Mouse (Mus musculus): Measurements from ENCODE around the gene Pi4kb. TPM values are rescaled to one million over a fixed set of nuclear protein-coding genes. Genes with fewer than 3 reads are reported as not detected.
"Not testable (repeated sequence)": the region's sequence is repeated elsewhere in the genome, so short reads cannot be mapped to it uniquely, and the experiment has no call there.

Gene Pi4kb
- polyA plus RNA-seq, 1 experiment: 16.6 TPM

DNA sequence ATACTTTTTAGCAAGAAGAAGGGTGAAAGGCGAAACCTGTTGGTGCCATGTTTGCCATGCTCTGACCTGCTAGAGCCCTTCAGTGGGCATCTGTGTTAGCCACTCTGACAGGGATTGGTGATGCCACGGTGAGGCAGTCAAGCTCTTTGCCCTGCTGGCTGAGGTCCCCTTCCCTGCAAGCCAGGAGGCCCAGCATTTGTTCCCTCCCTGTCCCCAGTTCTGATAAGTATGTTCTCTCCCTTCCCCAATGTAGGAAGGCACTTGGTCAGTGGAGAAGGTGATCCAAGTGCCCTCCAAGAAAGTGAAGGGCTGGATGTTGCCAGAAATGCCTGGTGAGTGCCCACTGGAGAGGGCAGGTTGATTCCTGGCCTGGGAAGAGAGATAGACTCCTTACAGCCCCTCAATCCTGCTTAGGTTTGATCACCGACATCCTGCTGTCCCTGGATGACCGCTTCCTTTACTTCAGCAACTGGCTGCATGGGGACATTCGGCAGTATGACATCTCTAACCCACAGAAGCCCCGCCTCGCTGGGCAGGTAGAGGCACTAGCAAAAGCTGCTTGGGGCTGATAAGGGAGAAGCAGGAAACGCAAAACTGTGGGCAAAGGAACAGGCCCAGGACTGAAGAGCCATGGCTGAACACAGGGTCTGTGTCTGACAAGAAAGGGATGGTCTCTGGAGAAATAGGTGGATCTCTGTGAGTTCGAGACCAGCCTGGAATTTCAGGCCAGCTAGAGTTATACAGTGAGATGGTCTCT lies 32.1 kb upstream of the Pi4kb start:
- H3K4me3 ChIP-seq (ENCODE audit: insufficient read depth, low read depth, low read length); H3K27ac ChIP-seq (replicated peaks; ENCODE audit: low read depth, low read length); H3K4me1 ChIP-seq (ENCODE audit: control insufficient read depth, insufficient read depth, insufficient read length, low read length): not testable (repeated sequence)

DNA sequence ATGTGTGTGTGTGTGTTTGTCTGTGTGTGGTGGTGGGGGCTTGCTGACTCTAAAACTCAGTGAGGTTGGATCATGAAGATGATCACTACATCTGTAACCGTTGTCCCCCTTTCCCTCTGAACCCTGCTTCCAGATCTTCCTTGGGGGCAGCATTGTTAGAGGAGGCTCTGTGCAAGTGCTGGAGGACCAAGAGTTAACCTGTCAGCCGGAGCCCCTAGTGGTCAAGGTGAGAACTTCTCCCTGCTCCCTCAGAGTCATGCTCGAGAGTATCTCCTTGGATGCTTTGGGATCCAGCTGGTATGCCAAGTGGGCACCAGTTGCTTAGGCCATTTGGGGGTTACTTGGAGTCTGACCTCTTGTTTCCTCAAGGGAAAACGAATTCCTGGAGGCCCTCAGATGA lies 30.8 kb upstream of the Pi4kb start:
- not testable (repeated sequence) for H3K4me1 ChIP-seq (ENCODE audit: control insufficient read depth, insufficient read depth, insufficient read length, low read length); H3K4me3 ChIP-seq (ENCODE audit: insufficient read depth, low read depth, low read length); H3K27ac ChIP-seq (replicated peaks; ENCODE audit: low read depth, low read length)

DNA sequence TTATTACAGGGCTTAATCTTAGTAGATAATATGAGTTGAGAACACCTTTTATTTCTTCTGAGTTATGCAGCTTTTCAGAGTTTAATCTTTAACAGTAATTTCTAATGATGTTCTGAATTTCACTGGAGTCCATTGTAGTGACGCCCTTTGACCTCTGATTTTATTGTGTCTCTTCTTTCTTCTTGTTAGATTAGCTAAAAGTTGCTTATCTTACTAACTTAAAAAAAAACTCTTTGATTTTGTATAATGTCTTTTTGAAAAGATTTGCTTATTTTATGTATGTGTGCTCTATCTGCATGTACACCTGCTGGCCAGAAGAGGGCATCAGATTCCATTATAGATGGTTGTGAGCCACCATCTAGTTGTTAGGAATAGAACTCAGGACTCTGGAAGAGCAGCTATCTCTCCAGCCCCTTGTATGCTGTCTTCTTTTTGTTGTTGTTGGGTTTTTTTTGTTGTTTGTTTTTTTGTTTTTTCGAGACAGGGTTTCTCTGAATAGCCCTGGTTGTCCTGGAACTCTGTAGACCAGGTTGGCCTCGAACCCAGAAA lies 26.4 kb upstream of the Pi4kb start:
- no peak overlapping the region for H3K4me3 ChIP-seq (ENCODE audit: insufficient read depth, low read depth, low read length)
- no peak overlapping the region for H3K27ac ChIP-seq (replicated peaks; ENCODE audit: low read depth, low read length)
- no peaks in the 10 kb centered on the region for H3K4me1 ChIP-seq (ENCODE audit: control insufficient read depth, insufficient read depth, insufficient read length, low read length)

DNA sequence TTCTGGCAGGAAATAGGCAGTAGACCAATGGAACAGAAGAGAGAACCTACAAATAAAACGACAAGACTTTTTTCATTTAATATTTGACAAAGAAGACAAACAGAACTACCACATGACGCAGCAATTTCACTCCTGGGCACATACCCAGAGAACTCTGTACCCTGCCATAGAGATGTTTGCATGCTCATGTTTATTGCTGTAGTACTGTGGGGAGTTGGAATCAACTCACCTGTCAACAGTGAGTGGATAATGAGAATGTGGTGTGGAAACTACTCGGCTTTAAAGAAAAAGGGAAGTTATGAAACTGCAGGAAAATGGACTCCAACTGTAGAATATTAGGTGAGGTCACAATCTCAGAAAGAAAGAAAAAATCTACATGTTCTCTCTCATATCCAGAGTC lies 24.9 kb upstream of the Pi4kb start:
- Histone ChIP-seq H3K4me3 (ENCODE audit: insufficient read depth, low read depth, low read length) (no peak overlapping the region), H3K4me1 (ENCODE audit: control insufficient read depth, insufficient read depth, insufficient read length, low read length) (no peaks in the 10 kb centered on the region), H3K27ac (replicated peaks; ENCODE audit: low read depth, low read length) (no peak overlapping the region)

DNA sequence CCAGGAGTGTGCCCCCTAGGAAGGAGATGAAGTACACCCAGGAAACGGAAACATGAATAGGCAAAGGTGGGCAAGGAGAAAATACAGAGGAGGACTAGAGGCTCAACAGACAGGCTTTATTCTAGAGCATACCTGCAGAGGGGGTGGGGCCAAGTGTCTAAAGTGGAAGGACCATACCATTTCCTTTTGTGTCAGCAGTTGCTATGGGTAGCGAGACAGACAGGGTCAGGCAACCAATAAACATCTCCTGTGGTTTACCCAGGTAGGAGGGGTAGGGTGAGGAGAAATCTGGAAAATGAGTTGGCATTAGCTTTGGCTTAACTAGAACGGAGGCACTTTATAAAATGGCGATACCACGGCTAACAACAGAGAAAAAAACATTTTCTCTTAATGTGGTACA lies 21.7 kb upstream of the Pi4kb start:
- Histone ChIP-seq H3K4me1 (ENCODE audit: control insufficient read depth, insufficient read depth, insufficient read length, low read length) (no peaks in the 10 kb centered on the region), H3K27ac (replicated peaks; ENCODE audit: low read depth, low read length) (no peak overlapping the region), H3K4me3 (ENCODE audit: insufficient read depth, low read depth, low read length) (peak overlapping the region; percentile 80; the same call in 1 of the 2 replicates)

DNA sequence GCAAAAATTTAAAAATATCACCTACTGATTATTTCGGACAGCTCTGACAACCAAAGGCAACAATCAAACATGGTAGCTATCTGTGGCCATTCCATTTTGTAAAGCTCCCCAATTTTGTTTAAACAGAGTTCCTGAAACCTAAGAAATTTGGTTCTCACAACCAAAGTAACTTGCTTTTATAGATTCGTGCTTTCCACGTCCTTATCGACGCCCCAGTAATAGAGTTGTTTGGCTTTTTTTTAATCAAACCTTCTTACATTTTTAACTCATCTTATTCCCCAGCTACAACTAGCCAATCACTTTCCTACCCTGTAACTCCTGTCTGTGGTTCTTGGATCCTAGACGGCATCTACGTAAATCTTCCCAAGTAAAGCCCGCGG lies 21.2 kb upstream of the Pi4kb start:
- Histone ChIP-seq H3K4me3 (ENCODE audit: insufficient read depth, low read depth, low read length) (peak overlapping the region; percentile 80), H3K4me1 (ENCODE audit: control insufficient read depth, insufficient read depth, insufficient read length, low read length) (no peaks in the 10 kb centered on the region), H3K27ac (replicated peaks; ENCODE audit: low read depth, low read length) (peak overlapping the region; percentile 62)

DNA sequence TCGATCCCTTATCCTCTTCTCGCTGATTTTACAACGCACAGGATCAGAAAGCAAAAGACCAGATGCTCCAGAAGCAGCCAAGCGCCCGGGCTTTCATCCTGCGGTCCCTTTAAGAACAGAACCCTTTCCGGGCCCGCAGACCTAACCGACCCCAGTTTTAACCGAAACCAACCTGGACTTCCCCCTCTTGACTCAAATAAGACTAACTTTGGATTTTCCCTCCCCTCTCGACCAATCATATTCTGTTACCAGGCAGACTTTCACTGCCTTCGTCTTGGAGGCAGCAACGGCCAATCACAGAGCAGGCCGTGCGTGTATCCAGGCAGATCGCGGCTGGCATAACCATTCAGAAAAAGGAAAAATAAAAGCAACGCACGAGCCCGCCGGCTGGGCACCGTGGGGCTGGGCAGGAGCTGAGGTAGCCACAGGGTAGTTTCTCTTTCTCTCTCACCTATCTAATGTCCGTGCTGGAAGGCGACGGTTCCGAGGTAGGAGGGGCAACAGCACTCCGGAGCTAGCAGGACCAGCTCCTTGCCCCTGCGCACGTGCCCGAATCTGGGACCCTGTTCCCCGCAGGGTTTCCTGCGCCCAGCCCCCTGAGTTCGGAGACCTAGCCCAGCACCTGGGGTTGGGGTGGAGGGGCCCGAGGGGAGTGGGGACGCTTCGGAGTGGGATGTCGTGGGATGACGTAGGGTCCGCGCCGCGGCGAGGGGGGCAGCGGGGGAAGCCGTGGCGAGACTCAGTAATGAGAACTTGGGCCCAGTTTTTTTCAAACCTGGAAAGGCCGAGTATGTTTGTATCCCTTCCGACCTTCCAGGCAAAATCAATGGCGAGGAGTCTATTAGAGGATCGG lies 20.5 kb upstream of the Pi4kb start, which contains the start of gene Rfx5:
Gene Rfx5, plus strand, starts transcription at position 312 of the 853 bp plus-strand sequence.
- Histone ChIP-seq H3K27ac (replicated peaks; ENCODE audit: low read depth, low read length) (peak within 1 kb of the TSS; percentile 62), H3K4me1 (ENCODE audit: control insufficient read depth, insufficient read depth, insufficient read length, low read length) (no peaks in the 10 kb centered on the region), H3K4me3 (ENCODE audit: insufficient read depth, low read depth, low read length) (peak within 1 kb of the TSS; percentile 80)

DNA sequence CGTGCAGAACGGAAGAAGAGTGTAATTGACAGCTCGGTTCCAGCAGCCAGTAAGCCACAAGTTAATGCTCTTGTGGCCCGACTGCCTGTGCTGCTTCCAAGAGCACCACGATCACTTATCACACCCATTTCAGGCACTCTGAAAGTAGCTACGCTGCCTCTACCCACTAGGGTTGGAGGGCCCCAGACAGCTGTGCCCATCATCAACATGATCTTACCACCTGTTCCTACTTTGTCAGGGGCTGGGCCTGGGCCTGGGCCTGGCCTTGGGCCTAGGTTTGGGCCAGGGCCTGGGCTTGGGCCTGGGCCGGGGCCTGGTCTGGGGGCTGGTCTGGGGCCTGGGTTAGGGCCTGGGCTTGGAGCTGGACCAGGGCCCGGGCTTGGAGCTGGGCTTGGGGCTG lies 16.2 kb upstream of the Pi4kb start:
- Histone ChIP-seq H3K4me1 (ENCODE audit: control insufficient read depth, insufficient read depth, insufficient read length, low read length) (no peaks in the 10 kb centered on the region), H3K4me3 (ENCODE audit: insufficient read depth, low read depth, low read length) (no peak overlapping the region), H3K27ac (replicated peaks; ENCODE audit: low read depth, low read length) (no peak overlapping the region)

DNA sequence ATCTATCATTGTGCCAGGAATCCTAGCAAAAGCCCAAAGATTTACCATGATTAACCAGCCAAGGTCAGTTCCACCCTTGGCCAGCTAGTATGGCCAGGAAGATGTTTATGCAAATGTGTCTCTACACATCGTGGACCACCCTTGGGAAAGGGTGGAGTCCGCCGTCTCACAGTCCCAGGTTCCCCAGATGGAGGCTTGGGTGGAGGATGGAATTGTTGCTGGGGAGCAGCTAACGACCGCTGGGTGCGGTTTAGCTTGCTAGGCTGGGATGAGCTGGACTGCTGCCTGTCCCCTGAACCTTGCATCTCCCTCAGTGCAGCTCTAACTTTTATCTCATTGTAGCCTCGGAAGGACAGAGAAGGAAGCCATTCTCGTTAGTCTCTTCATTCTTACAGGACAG lies 14.7 kb upstream of the Pi4kb start:
- no peak overlapping the region for H3K27ac ChIP-seq (replicated peaks; ENCODE audit: low read depth, low read length)
- H3K4me3 ChIP-seq (ENCODE audit: insufficient read depth, low read depth, low read length): no peak overlapping the region
- H3K4me1 ChIP-seq (ENCODE audit: control insufficient read depth, insufficient read depth, insufficient read length, low read length): no peaks in the 10 kb centered on the region

DNA sequence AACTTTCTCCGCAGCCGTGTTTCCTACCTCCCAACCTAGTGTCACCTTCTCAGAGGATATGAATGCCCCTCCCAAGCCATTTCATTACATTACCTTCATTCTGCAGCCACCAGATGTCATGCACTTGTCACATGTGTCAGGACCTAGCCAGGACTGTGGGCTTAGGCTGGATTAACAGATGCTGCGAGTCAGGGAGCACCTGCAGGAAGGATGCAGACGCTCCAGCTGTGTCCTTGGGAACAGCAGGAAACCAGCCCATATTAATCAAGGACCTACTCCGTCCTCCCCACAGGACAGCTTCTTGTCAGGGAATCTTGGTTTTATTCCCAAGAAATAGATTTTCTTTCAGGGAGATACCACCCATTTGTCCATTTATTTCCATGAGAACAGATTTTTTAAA lies 14.2 kb upstream of the Pi4kb start:
- no peak overlapping the region for H3K27ac ChIP-seq (replicated peaks; ENCODE audit: low read depth, low read length)

DNA sequence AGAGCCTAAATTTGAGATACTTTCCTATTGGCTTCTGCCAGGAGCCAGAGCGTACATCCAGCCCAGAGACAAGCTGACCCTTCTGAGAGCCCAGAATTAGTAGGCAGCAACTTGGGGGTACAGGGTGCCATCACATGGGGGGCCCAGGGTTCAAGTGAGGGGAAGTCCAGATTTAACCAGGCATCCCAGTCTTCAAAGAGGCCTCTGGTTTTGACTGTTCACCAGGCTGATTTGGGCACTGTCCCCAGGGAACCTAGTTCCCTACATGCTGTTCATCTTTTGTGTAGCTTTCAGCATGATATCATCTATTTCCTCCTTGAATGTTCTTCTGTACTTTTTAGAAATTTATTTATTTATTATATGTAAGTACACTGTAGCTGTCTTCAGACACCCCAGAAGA lies 9.5 kb upstream of the Pi4kb start:
- Histone ChIP-seq H3K4me1 (ENCODE audit: control insufficient read depth, insufficient read depth, insufficient read length, low read length) (no peaks in the 10 kb centered on the region), H3K4me3 (ENCODE audit: insufficient read depth, low read depth, low read length) (no peak overlapping the region), H3K27ac (replicated peaks; ENCODE audit: low read depth, low read length) (no peak overlapping the region)

More for the DNA sequence above, 14.2 kb upstream of the Pi4kb start:
- H3K4me3 ChIP-seq (ENCODE audit: insufficient read depth, low read depth, low read length): no peak overlapping the region
- H3K4me1 ChIP-seq (ENCODE audit: control insufficient read depth, insufficient read depth, insufficient read length, low read length): no peaks in the 10 kb centered on the region

DNA sequence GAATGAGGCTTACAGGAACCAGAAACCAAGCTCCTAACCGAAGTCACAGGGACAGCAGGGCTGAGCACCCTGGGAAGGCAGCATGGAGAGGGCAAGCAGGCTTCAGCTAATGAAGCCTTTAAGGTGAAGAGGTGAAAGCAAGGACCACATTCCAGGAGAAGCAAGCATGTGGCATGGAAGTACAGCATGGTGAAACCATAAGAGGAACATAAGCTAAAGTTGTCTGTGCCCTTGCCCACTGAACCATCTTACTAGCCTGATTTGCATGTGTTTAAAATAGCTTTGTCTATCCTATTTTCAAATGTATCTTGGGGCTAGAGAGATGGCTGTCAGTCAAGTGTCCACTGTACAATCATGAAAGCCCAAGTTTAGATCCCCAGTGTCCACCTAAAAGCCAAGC lies 8.7 kb upstream of the Pi4kb start:
- no peaks in the 10 kb centered on the region for H3K4me1 ChIP-seq (ENCODE audit: control insufficient read depth, insufficient read depth, insufficient read length, low read length)
- H3K27ac ChIP-seq (replicated peaks; ENCODE audit: low read depth, low read length): no peak overlapping the region
- H3K4me3 ChIP-seq (ENCODE audit: insufficient read depth, low read depth, low read length): no peak overlapping the region

DNA sequence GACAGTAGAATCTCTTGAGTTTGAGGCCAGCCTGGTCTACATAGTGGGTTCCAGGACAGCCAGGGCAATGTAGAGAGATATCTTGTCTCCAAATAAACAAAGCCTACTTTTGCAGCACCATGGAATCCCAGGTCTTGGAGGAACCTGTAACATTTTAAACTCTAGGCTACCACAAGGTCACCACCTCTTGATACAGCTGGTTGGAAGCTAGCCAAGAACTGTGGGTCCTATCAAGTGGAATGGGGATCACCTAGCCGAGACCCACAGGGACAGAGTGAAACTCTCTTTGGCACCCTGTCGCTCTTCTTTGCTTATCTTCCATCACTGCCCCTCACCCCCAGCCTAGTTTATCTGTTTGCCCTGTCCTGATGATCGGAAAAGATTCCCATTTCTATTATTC lies 2.0 kb upstream of the Pi4kb start:
- no peak overlapping the region for H3K27ac ChIP-seq (replicated peaks; ENCODE audit: low read depth, low read length)
- H3K4me1 ChIP-seq (ENCODE audit: control insufficient read depth, insufficient read depth, insufficient read length, low read length): no peaks in the 10 kb centered on the region
- no peak overlapping the region for H3K4me3 ChIP-seq (ENCODE audit: insufficient read depth, low read depth, low read length)

DNA sequence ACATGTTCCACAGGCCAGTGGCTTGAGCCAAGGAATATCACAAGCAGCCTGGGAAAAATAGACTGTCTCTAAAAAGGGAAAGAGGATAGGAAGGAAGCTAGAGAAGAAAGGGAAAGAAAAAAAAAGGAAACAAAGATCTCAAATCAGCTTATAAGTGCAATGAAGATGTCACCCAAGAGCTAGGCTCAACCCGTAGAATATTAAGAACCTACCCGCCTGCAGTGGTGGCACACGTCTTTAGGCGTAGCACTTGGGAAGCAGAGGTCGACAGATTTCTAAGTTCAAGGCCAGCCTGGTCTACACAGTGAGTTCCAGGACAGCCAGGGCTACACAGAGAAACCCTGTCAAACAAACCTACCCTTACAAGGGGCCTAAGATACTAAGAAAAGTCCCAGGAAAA lies 911 bp upstream of the Pi4kb start:
- Histone ChIP-seq H3K27ac (replicated peaks; ENCODE audit: low read depth, low read length) (no peak overlapping the region), H3K4me3 (ENCODE audit: insufficient read depth, low read depth, low read length) (no peak overlapping the region), H3K4me1 (ENCODE audit: control insufficient read depth, insufficient read depth, insufficient read length, low read length) (no peaks in the 10 kb centered on the region)

DNA sequence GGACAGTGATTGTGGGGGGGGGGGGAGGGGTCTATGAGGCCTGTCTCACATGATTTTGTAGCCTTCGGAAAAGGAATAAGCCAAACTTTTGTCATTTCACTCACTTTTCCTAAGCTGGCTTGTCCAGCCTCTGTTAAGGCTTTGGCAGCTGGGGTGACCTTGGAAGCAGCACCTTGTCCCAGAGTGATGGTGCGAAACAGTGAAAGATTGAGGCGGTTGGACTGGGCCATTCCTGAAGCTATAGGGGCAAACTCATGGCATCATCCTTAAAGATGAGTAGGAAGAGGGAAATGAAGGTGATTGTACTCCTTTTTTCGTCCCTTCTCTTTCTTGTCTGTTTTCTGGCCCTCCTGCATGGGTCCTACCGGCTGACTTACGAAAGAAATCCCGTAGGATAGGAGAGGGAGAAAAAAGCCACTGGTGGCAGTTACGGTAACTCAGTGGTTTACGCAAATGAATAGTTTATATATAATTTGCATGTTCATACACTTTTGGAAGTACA lies 454 bp upstream of the Pi4kb start:
- H3K27ac ChIP-seq (replicated peaks; ENCODE audit: low read depth, low read length): peak overlapping the region; percentile 54
- peak overlapping the region; percentile 64 for H3K4me3 ChIP-seq (ENCODE audit: insufficient read depth, low read depth, low read length)
- H3K4me1 ChIP-seq (ENCODE audit: control insufficient read depth, insufficient read depth, insufficient read length, low read length): no peaks in the 10 kb centered on the region
